Mouse (Mus musculus) left cerebral cortex, postnatal 36 days (tissue): Measurements from ENCODE around the gene Gramd4. TPM values are rescaled to one million over a fixed set of nuclear protein-coding genes. Genes with fewer than 3 reads are reported as not detected.

Source experiments
- DNase-seq, 2 experiments: peaks; one replicate each; pipeline ENCODE4 v3.0.0; 2021 to 2022; ENCODE audit warnings: low spot score in 2 of 2, mixed read lengths in 1 of 2
- intact Hi-C: fragments of 180-260 bp; cut with DNase I; formaldehyde crosslinking; loops from one replicate; pipeline ENCODE4 v1.15.1; 2025
- total RNA-seq, 2 experiments: library from RNA; stranded (reverse); gene quantifications; 2 replicates each; pipeline ENCODE4 v1.2.3; 2021

Gramd4 gene
- total RNA-seq, 2 experiments from 2014 or later = 34.9 to 49.4 TPM

DNA sequence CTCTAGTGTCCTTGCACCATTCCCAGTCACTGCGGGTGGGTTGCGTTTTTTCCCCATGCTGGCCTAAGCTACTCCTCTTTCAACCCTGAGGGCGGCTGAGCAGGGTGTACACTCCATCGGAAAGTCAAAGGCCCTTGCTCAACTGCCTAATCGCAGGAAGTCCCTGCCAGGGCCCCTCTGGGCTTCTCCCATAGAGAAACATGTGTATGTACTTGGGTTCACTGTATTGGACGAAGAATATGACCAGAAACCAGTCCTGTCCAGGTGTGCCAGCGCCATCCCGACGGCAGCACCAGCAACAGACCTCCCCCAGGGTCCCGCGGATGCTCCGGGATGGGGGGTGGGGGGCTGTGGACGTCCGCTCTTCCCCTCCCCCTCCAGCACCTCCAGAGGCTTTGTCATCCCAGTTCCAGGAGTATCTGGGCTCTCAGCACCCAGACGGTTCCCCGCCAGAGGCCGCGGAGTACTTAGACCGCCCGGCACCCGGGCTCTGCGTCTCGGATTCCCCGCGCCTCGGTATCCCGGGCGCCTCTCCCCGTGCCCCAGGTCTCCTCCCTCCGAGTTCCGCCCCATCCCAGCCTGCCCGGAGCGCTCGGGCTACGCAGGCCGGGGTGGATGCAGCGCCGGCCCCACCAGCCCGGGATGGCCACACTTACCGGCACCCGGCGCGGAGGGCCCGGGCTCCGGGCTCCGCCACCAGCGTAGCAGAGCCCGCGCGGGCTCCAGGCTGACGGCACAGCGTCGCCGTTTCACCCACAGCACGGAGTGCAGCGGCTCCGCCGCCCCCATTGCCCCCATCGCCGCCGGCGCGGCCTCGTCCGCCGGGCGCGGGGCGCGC is 127.6 kb downstream of the Gramd4 start:
- DNase-seq = peak; percentile 52 to 63
- intact Hi-C loops = loop anchor here (5.0 kb wide), 1 partner anchor 42 kb away; no protein-coding TSS in a partner anchor

DNA sequence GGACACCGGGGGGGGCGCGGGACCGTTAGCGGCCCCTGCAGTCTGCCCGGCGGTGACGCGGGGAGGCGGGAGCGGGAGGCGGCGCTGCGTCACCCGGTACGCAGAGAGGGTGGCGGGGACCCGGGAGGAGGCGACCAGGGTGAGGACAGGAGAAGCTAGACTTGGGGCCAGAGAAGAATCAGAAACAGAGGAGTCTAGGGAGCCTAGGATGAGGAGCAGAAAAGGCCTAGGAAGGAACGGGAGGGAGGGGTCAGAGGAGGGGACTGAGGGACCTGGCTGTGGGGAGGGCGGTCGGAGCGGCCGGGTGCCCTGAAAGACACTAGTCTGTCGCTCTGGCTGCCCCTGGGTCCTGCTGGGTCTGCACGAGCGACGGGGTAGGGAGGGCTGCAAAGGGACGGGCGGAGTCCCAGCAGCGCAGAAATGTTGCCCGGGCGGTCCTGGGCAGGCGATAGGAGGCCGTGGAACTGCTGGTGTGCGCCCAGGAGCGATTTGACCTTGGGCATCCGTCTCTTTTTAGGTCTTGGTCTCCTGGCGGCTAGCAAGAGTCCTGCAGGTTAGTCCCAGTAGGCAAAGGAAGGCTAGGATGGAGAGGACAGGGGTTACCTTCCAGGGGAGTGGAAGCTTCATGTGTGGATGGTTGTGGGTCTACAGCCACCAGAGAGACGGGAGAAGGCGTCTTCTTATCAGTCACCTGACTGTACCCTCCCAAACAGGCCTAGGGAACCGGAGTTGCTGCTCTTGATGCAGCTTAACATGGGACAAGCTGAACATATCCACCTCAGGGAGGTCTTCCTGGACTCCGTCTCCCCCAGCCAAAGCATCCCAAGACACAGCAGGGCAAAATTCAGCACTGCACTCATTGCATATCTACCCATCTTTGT is 128.4 kb downstream of the Gramd4 start, which contains the start of gene Cerk:
TSS of gene Cerk (minus strand) at position 453 of the 881 bp plus-strand sequence.
- intact Hi-C loops = no loop called here
- peak; percentile 88 to 89 for DNase-seq

DNA sequence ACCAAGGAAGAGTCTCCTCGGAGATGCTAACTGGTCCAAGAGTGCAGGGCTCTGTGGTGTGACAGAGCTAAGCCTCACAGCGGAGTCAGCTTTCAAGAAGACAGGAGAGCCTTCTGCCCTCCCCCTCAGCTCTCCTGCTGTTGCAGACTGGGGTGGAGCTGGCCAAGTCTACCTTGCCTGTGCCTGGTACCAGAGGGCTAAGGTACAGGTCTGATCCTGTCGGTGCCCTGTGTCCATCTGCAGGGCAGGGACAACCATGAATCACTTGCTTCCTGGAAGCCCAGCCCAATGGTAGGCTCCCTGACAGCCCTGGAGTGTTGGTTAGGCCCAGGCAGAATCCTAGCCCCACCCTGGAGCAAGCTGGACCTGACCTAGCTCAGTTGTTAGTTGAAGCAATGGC is 129.2 kb downstream of the Gramd4 start:
- intact Hi-C loops = no loop called here

More for the DNA sequence above, 129.2 kb downstream of the Gramd4 start:
- DNase-seq = no peak

Other genes starting within 250 kb of the Gramd4 start
- 10 to 100 TPM; 21.3 TPM for gene Cdpf1, start 246.0 kb upstream of the Gramd4 start, total RNA-seq
- 1 to 10 TPM in 1 of 2 experiments, under 1 TPM in 1; 0.77 to 1.2 TPM for gene Pkdrej, start 236.0 kb upstream of the Gramd4 start, total RNA-seq
- gene Ttc38, start 225.4 kb upstream of the Gramd4 start, total RNA-seq = 1 to 10 TPM; 5.1 to 6.9 TPM
- under 1 TPM; 0.54 to 0.91 TPM for gene Gtse1, start 197.9 kb upstream of the Gramd4 start, total RNA-seq
- gene Trmu, start 178.4 kb upstream of the Gramd4 start, total RNA-seq = 10 to 100 TPM; 28.8 to 29.7 TPM
- 1 to 10 TPM; 3.4 to 4.3 TPM for gene Celsr1, start 23.9 kb upstream of the Gramd4 start, total RNA-seq
- gene Cerk, start 128.4 kb downstream of the Gramd4 start, total RNA-seq = 10 to 100 TPM; 55.1 to 58.1 TPM
- 10 to 100 TPM; 31.8 to 33.4 TPM for gene Tbc1d22a, start 156.8 kb downstream of the Gramd4 start, total RNA-seq